Mouse (Mus musculus): ENCODE results near the gene Rpl26. TPM values are rescaled to one million over a fixed set of nuclear protein-coding genes. Genes with fewer than 3 reads are reported as not detected.

Rpl26 gene
- polyA plus RNA-seq, 1 experiment from 2014 or later = 837 TPM

- Histone ChIP-seq H3K4me2 (no peak overlapping the region), H3K27me3 (no peaks in the 10 kb centered on the region), H3K9me3 (no peaks in the 10 kb centered on the region), H3K4me1 (no peaks in the 10 kb centered on the region), H3K36me3 (replicated peaks) (no peaks in the 10 kb centered on the region), H3K4me3 (replicated peaks) (no peak overlapping the region), H3K9ac (no peak overlapping the region), H3K27ac (no peak overlapping the region)
- ATAC-seq (ENCODE audit: low FRiP score) = no peak
- WGBS = 75% methylated on average over 12 of the region's 12 CpGs
Measured at GRCm38 (mm10) chr11:68893911-68894464, 7.4 kb upstream of the Rpl26 start.

DNA sequence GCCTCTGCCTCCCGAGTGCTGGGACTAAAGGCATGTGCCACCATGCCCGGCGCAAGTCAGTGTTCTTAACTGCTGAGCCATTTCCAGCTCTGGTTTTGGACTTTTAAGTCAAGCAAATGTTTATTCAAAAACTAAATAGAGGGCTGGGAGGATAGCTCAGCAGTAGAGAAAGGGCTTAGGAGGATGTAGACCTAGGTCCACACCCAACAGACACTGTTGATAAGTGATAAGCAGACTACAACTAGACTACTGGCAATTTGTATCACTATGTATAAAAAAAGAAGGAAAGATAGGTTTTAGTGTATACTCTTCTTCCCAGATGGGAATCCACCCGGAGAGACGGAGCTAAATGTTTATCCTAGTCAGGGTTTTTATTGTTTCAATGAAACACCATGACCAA is 5.1 kb upstream of the Rpl26 start:
- ATAC-seq (ENCODE audit: low FRiP score) = no peak
- Histone ChIP-seq H3K4me1 (peaks cover 4% of the 10 kb centered on the region; the same call in 1 of the 2 replicates), H3K36me3 (replicated peaks) (no peaks in the 10 kb centered on the region), H3K9ac (no peak overlapping the region), H3K4me2 (no peak overlapping the region), H3K27ac (no peak overlapping the region), H3K9me3 (no peaks in the 10 kb centered on the region), H3K27me3 (peaks cover 6% of the 10 kb centered on the region; the same call in 1 of the 2 replicates), H3K4me3 (replicated peaks) (no peak overlapping the region)
- 92% methylated on average over 5 of the region's 5 CpGs for WGBS

DNA sequence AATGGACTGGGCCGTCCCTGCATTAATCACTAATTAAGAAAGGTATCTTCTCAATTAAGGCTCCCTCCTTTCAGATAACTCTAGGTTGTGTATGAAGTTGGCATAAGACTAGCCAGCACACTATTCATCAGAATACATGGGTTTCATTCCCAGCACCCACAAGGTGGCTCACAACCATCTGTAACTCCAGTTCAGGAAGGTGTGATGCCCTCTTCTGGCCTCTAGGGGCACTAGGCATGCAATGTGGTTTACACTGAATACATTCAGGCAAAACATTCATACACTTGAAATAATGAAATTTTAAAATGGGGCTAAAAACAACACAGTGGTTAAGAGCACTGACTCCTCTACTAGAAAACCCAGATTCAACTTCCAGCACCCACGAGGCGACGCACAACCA is 4.3 kb upstream of the Rpl26 start:
- WGBS = 51% methylated on average over 4 of the region's 4 CpGs
- H3K36me3 ChIP-seq (replicated peaks) = no peaks in the 10 kb centered on the region
- H3K9me3 ChIP-seq = no peaks in the 10 kb centered on the region
- no peak overlapping the region for H3K4me2 ChIP-seq
- H3K27me3 ChIP-seq = peaks cover 6% of the 10 kb centered on the region; the same call in 1 of the 2 replicates
- peaks cover 4% of the 10 kb centered on the region; the same call in 1 of the 2 replicates for H3K4me1 ChIP-seq
- no peak for ATAC-seq (ENCODE audit: low FRiP score)
- no peak overlapping the region for H3K9ac ChIP-seq
- H3K4me3 ChIP-seq (replicated peaks) = no peak overlapping the region
- no peak overlapping the region for H3K27ac ChIP-seq

GRCm38 (mm10) chr11:68897838-68898237 is 3.5 kb upstream of the Rpl26 start:
- no peak for ATAC-seq (ENCODE audit: low FRiP score)
- 75% methylated on average over 6 of the region's 6 CpGs for WGBS
- Histone ChIP-seq H3K9ac (no peak overlapping the region), H3K27ac (no peak overlapping the region), H3K36me3 (replicated peaks) (peaks cover 1% of the 10 kb centered on the region), H3K4me1 (peaks cover 9% of the 10 kb centered on the region), H3K27me3 (peaks cover 6% of the 10 kb centered on the region; the same call in 1 of the 2 replicates), H3K4me3 (replicated peaks) (no peak overlapping the region), H3K4me2 (no peak overlapping the region), H3K9me3 (no peaks in the 10 kb centered on the region)

- H3K4me1 ChIP-seq = peaks cover 11% of the 10 kb centered on the region
- no peak for ATAC-seq (ENCODE audit: low FRiP score)
- no peak overlapping the region for H3K27ac ChIP-seq
- no peak overlapping the region for H3K4me3 ChIP-seq (replicated peaks)
- H3K9ac ChIP-seq = no peak overlapping the region
- peaks cover 11% of the 10 kb centered on the region for H3K36me3 ChIP-seq (replicated peaks)
- no peaks in the 10 kb centered on the region for H3K9me3 ChIP-seq
- WGBS = 88% methylated on average over 6 of the region's 6 CpGs
- no peak overlapping the region for H3K4me2 ChIP-seq
- peaks cover 6% of the 10 kb centered on the region; the same call in 1 of the 2 replicates for H3K27me3 ChIP-seq
Measured at GRCm38 (mm10) chr11:68898790-68899189, 2.6 kb upstream of the Rpl26 start.

- WGBS = 89% methylated on average over 8 of the region's 8 CpGs
- Histone ChIP-seq H3K36me3 (replicated peaks) (peaks cover 21% of the 10 kb centered on the region), H3K27ac (no peak overlapping the region), H3K9me3 (no peaks in the 10 kb centered on the region), H3K4me3 (replicated peaks) (no peak overlapping the region), H3K4me1 (peaks cover 11% of the 10 kb centered on the region), H3K9ac (no peak overlapping the region), H3K27me3 (peaks cover 6% of the 10 kb centered on the region; the same call in 1 of the 2 replicates), H3K4me2 (no peak overlapping the region)
- no peak for ATAC-seq (ENCODE audit: low FRiP score)
Measured at GRCm38 (mm10) chr11:68899815-68900214, 1.6 kb upstream of the Rpl26 start.

GRCm38 (mm10) chr11:68900519-68901350 is 648 bp upstream of the Rpl26 start:
- Histone ChIP-seq H3K9me3 (no peaks in the 10 kb centered on the region), H3K4me3 (replicated peaks) (peak overlapping the region; percentile 87)
- ATAC-seq (ENCODE audit: low FRiP score) = peak; percentile 44

GRCm38 (mm10) chr11:68902047-68902364 is 623 bp downstream of the Rpl26 start:
- peak overlapping the region; percentile 95 for H3K27ac ChIP-seq
- H3K4me1 ChIP-seq = peaks cover 11% of the 10 kb centered on the region
- ATAC-seq (ENCODE audit: low FRiP score) = no peak

More at GRCm38 (mm10) chr11:68900519-68901350, 648 bp upstream of the Rpl26 start:
- H3K4me1 ChIP-seq = peaks cover 11% of the 10 kb centered on the region
- WGBS = 27% methylated on average over 31 of the region's 31 CpGs
- H3K27ac ChIP-seq = no peak overlapping the region
- peak overlapping the region; percentile 56 for H3K4me2 ChIP-seq
- H3K36me3 ChIP-seq (replicated peaks) = peaks cover 29% of the 10 kb centered on the region
- peaks cover 6% of the 10 kb centered on the region; the same call in 1 of the 2 replicates for H3K27me3 ChIP-seq
- peak overlapping the region; percentile 98 for H3K9ac ChIP-seq

GRCm38 (mm10) chr11:68902367-68902766 is 984 bp downstream of the Rpl26 start:
- Histone ChIP-seq H3K9me3 (no peaks in the 10 kb centered on the region), H3K4me2 (peak overlapping the region; percentile 70), H3K4me3 (replicated peaks) (peak overlapping the region; percentile 87), H3K4me1 (peaks cover 11% of the 10 kb centered on the region), H3K9ac (peak overlapping the region; percentile 98), H3K27me3 (peaks cover 6% of the 10 kb centered on the region; the same call in 1 of the 2 replicates), H3K36me3 (replicated peaks) (peaks cover 46% of the 10 kb centered on the region), H3K27ac (no peak overlapping the region)
- no peak for ATAC-seq (ENCODE audit: low FRiP score)
- WGBS = 7% methylated on average over 11 of the region's 11 CpGs

More at GRCm38 (mm10) chr11:68902047-68902364, 623 bp downstream of the Rpl26 start:
- H3K9ac ChIP-seq = peak overlapping the region; percentile 98
- peaks cover 6% of the 10 kb centered on the region; the same call in 1 of the 2 replicates for H3K27me3 ChIP-seq
- H3K4me2 ChIP-seq = peak overlapping the region; percentile 70
- 2% methylated on average over 10 of the region's 10 CpGs for WGBS
- peaks cover 42% of the 10 kb centered on the region for H3K36me3 ChIP-seq (replicated peaks)
- H3K9me3 ChIP-seq = no peaks in the 10 kb centered on the region
- peak overlapping the region; percentile 87 for H3K4me3 ChIP-seq (replicated peaks)

DNA sequence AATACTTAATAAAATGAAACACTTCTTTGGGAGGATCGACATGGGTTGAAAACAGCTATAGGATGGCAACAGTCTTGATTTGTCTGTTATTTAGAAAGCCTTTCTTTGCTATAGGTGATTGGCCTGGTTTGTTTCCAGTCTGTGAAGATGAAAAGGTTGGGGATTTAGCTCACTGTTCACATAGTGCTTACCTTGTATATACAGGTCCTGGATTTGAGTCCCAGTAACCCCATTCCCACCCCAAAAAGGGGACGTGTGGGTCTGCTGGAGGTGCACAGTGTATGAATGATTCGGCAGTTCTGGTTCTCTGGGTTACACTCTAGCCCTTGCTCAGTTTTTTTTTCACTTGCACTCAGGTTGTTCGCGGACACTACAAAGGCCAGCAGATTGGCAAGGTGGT is 1.4 kb downstream of the Rpl26 start:
- 84% methylated on average over 5 of the region's 5 CpGs for WGBS
- ATAC-seq (ENCODE audit: low FRiP score) = no peak
- H3K4me1 ChIP-seq = peaks cover 11% of the 10 kb centered on the region

DNA sequence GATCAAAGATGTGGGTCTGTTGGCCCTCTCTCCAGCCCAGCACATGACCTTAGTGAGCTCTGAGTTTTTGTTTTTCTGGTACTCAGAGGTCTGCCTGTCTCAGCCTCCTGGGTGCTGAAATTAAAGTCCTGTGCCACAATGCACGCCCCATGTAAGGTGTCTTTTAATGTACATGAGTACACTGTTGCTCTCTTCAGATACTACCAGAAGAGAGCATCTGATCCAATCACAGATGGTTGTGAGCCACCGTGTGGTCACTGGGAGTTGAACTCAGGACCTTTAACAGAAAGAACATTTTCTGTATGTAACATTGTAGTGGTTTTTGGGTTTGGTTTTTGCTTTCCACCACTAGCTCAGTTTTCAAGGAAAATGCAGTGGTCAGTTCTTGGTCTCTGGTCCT is 2.4 kb downstream of the Rpl26 start:
- peaks cover 47% of the 10 kb centered on the region for H3K36me3 ChIP-seq (replicated peaks)
- 82% methylated on average over 2 of the region's 2 CpGs for WGBS
- ATAC-seq (ENCODE audit: low FRiP score) = no peak

More for the DNA sequence above, 1.4 kb downstream of the Rpl26 start:
- peak overlapping the region; percentile 98 for H3K9ac ChIP-seq
- H3K36me3 ChIP-seq (replicated peaks) = peaks cover 47% of the 10 kb centered on the region
- no peak overlapping the region for H3K27ac ChIP-seq
- peak overlapping the region; percentile 70 for H3K4me2 ChIP-seq
- no peaks in the 10 kb centered on the region for H3K9me3 ChIP-seq
- peaks cover 6% of the 10 kb centered on the region; the same call in 1 of the 2 replicates for H3K27me3 ChIP-seq
- H3K4me3 ChIP-seq (replicated peaks) = peak overlapping the region; percentile 87

GRCm38 (mm10) chr11:68904375-68905137 is 3.2 kb downstream of the Rpl26 start:
- Histone ChIP-seq H3K4me2 (no peak overlapping the region), H3K4me1 (peaks cover 11% of the 10 kb centered on the region), H3K27me3 (peaks cover 6% of the 10 kb centered on the region; the same call in 1 of the 2 replicates), H3K9ac (no peak overlapping the region), H3K36me3 (replicated peaks) (peaks cover 47% of the 10 kb centered on the region), H3K27ac (no peak overlapping the region), H3K9me3 (no peaks in the 10 kb centered on the region), H3K4me3 (replicated peaks) (no peak overlapping the region)
- 86% methylated on average over 8 of the region's 8 CpGs for WGBS
- ATAC-seq (ENCODE audit: low FRiP score) = no peak

More for the DNA sequence above, 2.4 kb downstream of the Rpl26 start:
- H3K27ac ChIP-seq = no peak overlapping the region
- H3K9me3 ChIP-seq = no peaks in the 10 kb centered on the region
- peaks cover 6% of the 10 kb centered on the region; the same call in 1 of the 2 replicates for H3K27me3 ChIP-seq
- peaks cover 11% of the 10 kb centered on the region for H3K4me1 ChIP-seq
- no peak overlapping the region for H3K4me3 ChIP-seq (replicated peaks)
- H3K9ac ChIP-seq = no peak overlapping the region
- no peak overlapping the region for H3K4me2 ChIP-seq

All from forebrain, embryonic 12.5 days (tissue).